Mouse (Mus musculus) liver, embryonic 14.5 days (tissue): ENCODE measurements around the gene Ezr.
"Not testable (repeated sequence)": the region's sequence is repeated elsewhere in the genome, so short reads cannot be mapped to it uniquely, and the experiment has no call there.

Source experiments
- CTCF ChIP-seq: IDR thresholded peaks from 2 replicates; pipeline ENCODE4 v1.5.1; 2016; ENCODE audit warnings: antibody characterized with exemption, low read depth, control low read depth
- EP300 ChIP-seq: IDR thresholded peaks from 2 replicates; pipeline ENCODE4 v1.6.1; 2016; ENCODE audit warnings: antibody characterized with exemption, low read depth

DNA sequence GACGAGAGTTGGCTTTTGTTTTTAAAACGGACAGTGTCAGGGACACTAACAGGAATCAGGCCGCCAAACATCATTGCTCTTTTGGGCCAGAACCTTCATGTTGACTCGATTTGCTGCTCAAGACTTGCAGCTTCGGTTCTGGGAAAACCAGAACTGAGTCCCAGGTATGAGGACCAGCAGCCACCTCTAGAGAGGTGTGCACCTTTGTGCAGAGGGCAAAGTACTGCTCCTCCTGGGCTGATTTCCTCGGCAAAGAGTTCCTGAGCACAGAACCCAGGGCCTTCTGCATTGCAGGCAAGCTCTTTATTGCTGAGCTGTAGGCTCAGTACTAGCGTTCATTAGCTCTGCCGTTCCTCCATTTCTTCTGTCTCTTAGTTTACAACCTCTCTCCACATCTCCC, 68.6 kb downstream of the Ezr start:
- TF ChIP-seq CTCF, EP300: not testable (repeated sequence)
